Mouse (Mus musculus): ENCODE measurements around the gene Syf2. TPM values are rescaled to one million over a fixed set of nuclear protein-coding genes. Genes with fewer than 3 reads are reported as not detected.

Gene Syf2
- polyA plus RNA-seq, 1 experiment from 2014 or later = 70.0 TPM

GRCm38 (mm10) chr4:134915223-134916050 lies 15.3 kb upstream of the Syf2 start:
- 58% methylated on average over 14 of the region's 14 CpGs for WGBS
- Histone ChIP-seq H3K4me1 (peaks cover 26% of the 10 kb centered on the region), H3K4me3 (peak overlapping the region; percentile 92), H3K36me3 (peaks cover 25% of the 10 kb centered on the region), H3K27ac (replicated peaks) (peak overlapping the region; percentile 91), H3K9me3 (replicated peaks) (peaks cover 5% of the 10 kb centered on the region; the same call in 1 of the 2 replicates), H3K27me3 (ENCODE audit: low read depth, poor library complexity, severe bottlenecking) (no peaks in the 10 kb centered on the region)
- no peak for DNase-seq (ENCODE audit: low spot score)

GRCm38 (mm10) chr4:134917194-134917593 lies 13.5 kb upstream of the Syf2 start:
- Histone ChIP-seq H3K27me3 (ENCODE audit: low read depth, poor library complexity, severe bottlenecking) (no peaks in the 10 kb centered on the region), H3K36me3 (peaks cover 8% of the 10 kb centered on the region), H3K4me3 (no peak overlapping the region), H3K4me1 (peaks cover 26% of the 10 kb centered on the region), H3K27ac (replicated peaks) (no peak overlapping the region), H3K9me3 (replicated peaks) (no peaks in the 10 kb centered on the region)
- no peak for DNase-seq (ENCODE audit: low spot score)
- WGBS = 65% methylated on average over 3 of the region's 3 CpGs

DNA sequence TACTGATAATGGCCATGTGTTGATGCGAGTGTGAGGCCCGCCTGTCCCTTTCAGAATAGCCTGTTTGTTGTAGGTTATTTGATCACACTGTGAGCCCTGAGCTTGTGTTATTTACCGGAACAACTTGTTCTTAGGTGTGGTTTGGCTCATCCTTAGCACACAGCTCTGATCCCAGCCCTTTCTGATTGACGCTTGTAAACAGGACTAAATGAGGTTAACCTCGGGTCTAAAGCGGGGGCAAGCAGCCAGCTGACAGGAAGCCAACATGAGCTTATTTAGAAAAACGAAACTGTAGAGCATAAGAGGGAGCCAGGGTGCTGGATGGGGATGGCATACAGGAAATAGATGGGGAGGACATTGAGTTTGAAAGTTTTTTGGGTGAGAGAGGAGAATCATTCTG lies 12.3 kb upstream of the Syf2 start:
- no peak for DNase-seq (ENCODE audit: low spot score)
- H3K4me3 ChIP-seq = no peak overlapping the region
- peaks cover 28% of the 10 kb centered on the region for H3K4me1 ChIP-seq
- H3K36me3 ChIP-seq = no peaks in the 10 kb centered on the region
- no peaks in the 10 kb centered on the region for H3K9me3 ChIP-seq (replicated peaks)
- no peaks in the 10 kb centered on the region for H3K27me3 ChIP-seq (ENCODE audit: low read depth, poor library complexity, severe bottlenecking)
- WGBS = 80% methylated on average over 7 of the region's 7 CpGs
- no peak overlapping the region for H3K27ac ChIP-seq (replicated peaks)

- no peak overlapping the region for H3K4me3 ChIP-seq
- H3K9me3 ChIP-seq (replicated peaks) = no peaks in the 10 kb centered on the region
- peaks cover 23% of the 10 kb centered on the region for H3K4me1 ChIP-seq
- no peak for DNase-seq (ENCODE audit: low spot score)
- H3K27ac ChIP-seq (replicated peaks) = no peak overlapping the region
- 42% methylated on average over 12 of the region's 12 CpGs for WGBS
- no peaks in the 10 kb centered on the region for H3K27me3 ChIP-seq (ENCODE audit: low read depth, poor library complexity, severe bottlenecking)
- H3K36me3 ChIP-seq = peaks cover 4% of the 10 kb centered on the region
These were observed 10.8 kb upstream of the Syf2 start for GRCm38 (mm10) chr4:134919733-134920540.

DNA sequence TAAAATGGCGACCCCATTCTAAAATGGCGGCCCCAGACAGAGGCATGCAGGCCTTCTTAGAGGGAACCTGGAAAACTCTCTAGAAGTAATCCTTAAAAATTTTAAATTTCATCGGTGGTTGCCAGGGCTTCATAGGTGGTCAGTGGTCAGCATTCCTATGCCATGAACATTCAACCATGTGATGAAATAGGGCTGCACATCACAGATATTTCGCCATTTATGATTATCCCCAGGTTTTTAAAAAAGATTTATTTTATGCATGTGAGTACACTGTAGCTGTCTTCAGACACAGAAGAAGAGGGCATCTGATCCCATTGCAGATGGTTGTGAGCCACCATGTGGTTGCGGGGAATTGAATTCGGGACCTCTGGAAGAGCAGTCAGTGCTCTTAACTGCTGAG lies 10.1 kb upstream of the Syf2 start:
- no peaks in the 10 kb centered on the region for H3K27me3 ChIP-seq (ENCODE audit: low read depth, poor library complexity, severe bottlenecking)
- H3K4me1 ChIP-seq = peaks cover 24% of the 10 kb centered on the region
- H3K9me3 ChIP-seq (replicated peaks) = no peaks in the 10 kb centered on the region
- H3K4me3 ChIP-seq = no peak overlapping the region
- peaks cover 11% of the 10 kb centered on the region for H3K36me3 ChIP-seq
- 94% methylated on average over 6 of the region's 6 CpGs for WGBS
- no peak for DNase-seq (ENCODE audit: low spot score)
- no peak overlapping the region for H3K27ac ChIP-seq (replicated peaks)

GRCm38 (mm10) chr4:134921703-134922102 lies 9.0 kb upstream of the Syf2 start:
- Histone ChIP-seq H3K27me3 (ENCODE audit: low read depth, poor library complexity, severe bottlenecking) (no peaks in the 10 kb centered on the region), H3K4me1 (peaks cover 31% of the 10 kb centered on the region), H3K36me3 (peaks cover 21% of the 10 kb centered on the region), H3K9me3 (replicated peaks) (no peaks in the 10 kb centered on the region), H3K4me3 (no peak overlapping the region), H3K27ac (replicated peaks) (no peak overlapping the region)
- WGBS = 98% methylated on average over 4 of the region's 4 CpGs
- no peak for DNase-seq (ENCODE audit: low spot score)

DNA sequence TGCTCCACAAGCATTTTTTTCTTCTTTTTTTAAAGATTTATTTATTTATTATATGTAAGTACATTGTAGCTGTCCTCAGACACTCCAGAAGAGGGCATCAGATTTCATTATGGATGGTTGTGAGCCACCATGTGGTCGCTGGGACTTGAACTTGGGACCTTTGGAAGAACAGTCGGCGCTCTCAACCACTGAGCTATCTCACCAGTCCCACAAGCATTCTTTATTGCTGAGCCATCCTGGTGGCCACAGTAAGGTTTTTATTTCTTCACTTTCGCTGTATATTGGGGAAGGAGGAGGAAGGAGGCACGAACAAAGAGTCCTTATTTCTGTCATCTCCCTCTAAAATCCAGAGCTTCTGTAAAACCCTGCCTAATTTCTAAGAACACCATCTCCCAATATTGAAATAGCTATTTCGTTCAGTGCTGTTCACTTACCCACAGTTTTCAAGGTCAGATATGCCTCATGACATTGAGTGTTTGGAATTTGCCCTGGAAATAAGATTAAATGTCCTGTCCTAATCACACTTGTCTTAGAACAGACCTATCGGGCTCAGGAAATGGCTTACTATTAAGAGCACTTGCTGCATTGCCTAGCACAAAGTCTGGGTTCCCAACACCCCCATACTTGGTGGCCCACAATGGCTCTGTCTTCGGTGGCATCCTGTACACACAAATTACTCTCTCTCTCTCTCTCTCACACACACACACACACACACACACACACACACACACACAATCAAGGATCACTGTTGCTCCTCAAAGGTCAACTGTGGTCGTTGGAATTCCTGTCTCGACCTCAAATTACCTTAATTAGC lies 8.4 kb upstream of the Syf2 start:
- no peaks in the 10 kb centered on the region for H3K9me3 ChIP-seq (replicated peaks)
- no peak for DNase-seq (ENCODE audit: low spot score)
- no peaks in the 10 kb centered on the region for H3K27me3 ChIP-seq (ENCODE audit: low read depth, poor library complexity, severe bottlenecking)
- H3K36me3 ChIP-seq = peaks cover 27% of the 10 kb centered on the region
- 66% methylated on average over 10 of the region's 10 CpGs for WGBS
- H3K27ac ChIP-seq (replicated peaks) = peak overlapping the region; percentile 97
- H3K4me3 ChIP-seq = peak overlapping the region; percentile 98
- H3K4me1 ChIP-seq = peaks cover 31% of the 10 kb centered on the region

GRCm38 (mm10) chr4:134922925-134923244 lies 7.8 kb upstream of the Syf2 start:
- Histone ChIP-seq H3K27ac (replicated peaks) (peak overlapping the region; percentile 97), H3K9me3 (replicated peaks) (no peaks in the 10 kb centered on the region), H3K4me3 (peak overlapping the region; percentile 98), H3K27me3 (ENCODE audit: low read depth, poor library complexity, severe bottlenecking) (no peaks in the 10 kb centered on the region), H3K36me3 (peaks cover 33% of the 10 kb centered on the region), H3K4me1 (peaks cover 31% of the 10 kb centered on the region)
- DNase-seq (ENCODE audit: low spot score) = peak; percentile 73
- WGBS = under 1% methylated on average over 13 of the region's 13 CpGs

DNA sequence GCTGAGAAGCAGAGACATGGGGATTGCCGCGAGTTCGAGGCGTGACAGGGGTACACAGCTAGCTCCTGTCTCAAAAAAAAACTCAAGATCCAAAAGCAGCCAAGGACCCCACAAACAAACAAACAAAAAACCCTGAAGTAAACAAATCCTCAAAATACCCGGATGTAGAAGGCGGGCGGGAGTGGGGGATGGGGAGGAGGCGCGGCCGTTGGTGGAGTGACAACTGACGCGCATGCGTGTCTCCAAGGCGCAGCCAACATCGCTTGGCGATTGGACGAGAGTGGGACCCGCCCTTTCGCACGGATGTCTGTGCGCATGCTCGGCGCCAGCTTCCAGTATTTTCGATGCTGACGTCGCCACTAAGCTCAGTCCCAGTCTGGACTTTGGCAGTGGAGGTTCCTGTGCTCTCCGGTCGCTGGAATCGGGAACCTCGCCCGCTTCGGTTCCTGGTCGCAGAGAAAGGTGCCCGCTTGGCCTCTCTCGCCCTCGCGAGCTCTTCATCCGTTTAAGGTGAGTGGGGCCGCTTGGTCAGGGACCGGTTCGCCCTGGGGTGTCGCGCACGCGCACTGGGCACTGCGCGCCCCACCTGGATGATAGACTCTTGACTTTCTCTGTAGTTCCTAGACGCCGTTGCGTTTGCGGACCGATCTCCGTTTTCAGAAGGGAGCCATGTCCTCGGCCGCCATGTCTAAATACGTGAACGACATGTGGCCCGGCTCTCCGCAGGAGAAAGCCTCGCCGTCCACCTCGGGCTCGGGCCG lies 7.3 kb upstream of the Syf2 start, which contains the start of gene Rsrp1:
Gene Rsrp1 (plus strand): TSS at position 335 of the 761 bp plus-strand sequence.
- H3K4me3 ChIP-seq = peak within 1 kb of the TSS; percentile 98
- peaks cover 39% of the 10 kb centered on the region for H3K36me3 ChIP-seq
- peaks cover 31% of the 10 kb centered on the region for H3K4me1 ChIP-seq
- peak; percentile 98 for DNase-seq (ENCODE audit: low spot score)
- peak within 1 kb of the TSS; percentile 97 for H3K27ac ChIP-seq (replicated peaks)
- WGBS = 0% methylated on average over 64 of the region's 64 CpGs
- H3K9me3 ChIP-seq (replicated peaks) = no peaks in the 10 kb centered on the region
- H3K27me3 ChIP-seq (ENCODE audit: low read depth, poor library complexity, severe bottlenecking) = no peaks in the 10 kb centered on the region

- Histone ChIP-seq H3K4me3 (peak overlapping the region; percentile 98), H3K4me1 (peaks cover 31% of the 10 kb centered on the region), H3K27ac (replicated peaks) (peak overlapping the region; percentile 97), H3K27me3 (ENCODE audit: low read depth, poor library complexity, severe bottlenecking) (no peaks in the 10 kb centered on the region), H3K36me3 (peaks cover 46% of the 10 kb centered on the region), H3K9me3 (replicated peaks) (no peaks in the 10 kb centered on the region)
- peak; percentile 57 for DNase-seq (ENCODE audit: low spot score)
- under 1% methylated on average over 75 of the region's 75 CpGs for WGBS
These were observed 6.5 kb upstream of the Syf2 start for GRCm38 (mm10) chr4:134924019-134924741.

DNA sequence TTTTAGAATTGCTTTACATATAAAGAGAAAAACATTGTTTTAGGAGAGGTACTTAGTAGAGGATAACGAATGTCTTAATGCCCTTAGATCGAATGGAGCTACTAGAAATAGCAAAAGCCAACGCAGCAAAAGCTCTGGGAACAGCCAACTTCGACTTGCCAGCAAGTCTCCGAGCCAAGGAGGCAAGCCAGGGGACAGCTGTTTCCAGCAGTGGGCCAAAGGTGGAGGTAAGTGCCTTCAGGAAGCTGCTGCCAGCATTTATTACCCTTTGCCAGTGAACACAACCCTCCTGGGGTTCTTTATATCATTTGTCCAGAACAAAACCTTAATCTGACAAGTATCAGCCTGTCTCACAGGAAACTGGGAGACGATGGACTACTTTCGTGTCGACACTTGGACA lies 5.5 kb upstream of the Syf2 start:
- no peaks in the 10 kb centered on the region for H3K9me3 ChIP-seq (replicated peaks)
- H3K36me3 ChIP-seq = peaks cover 46% of the 10 kb centered on the region
- DNase-seq (ENCODE audit: low spot score) = no peak
- WGBS = 90% methylated on average over 8 of the region's 8 CpGs
- peaks cover 34% of the 10 kb centered on the region for H3K4me1 ChIP-seq
- H3K4me3 ChIP-seq = peak overlapping the region; percentile 98
- no peak overlapping the region for H3K27ac ChIP-seq (replicated peaks)
- no peaks in the 10 kb centered on the region for H3K27me3 ChIP-seq (ENCODE audit: low read depth, poor library complexity, severe bottlenecking)

All from midbrain, embryonic 10.5 days (tissue).